Mouse (Mus musculus) ES-E14 (cell line): Measurements from ENCODE around the gene Dpep2nb. TPM values are rescaled to one million over a fixed set of nuclear protein-coding genes. Genes with fewer than 3 reads are reported as not detected.
A peak's percentile ranks its signal among the peaks of the same experiment; 100 is the strongest.

Experiments
- DNase-seq: peaks from one replicate; pipeline ENCODE4 v3.0.0-alpha.2; 2013; ENCODE audit warnings: low read depth, low spot score
- H3K27ac ChIP-seq: 2 replicates; pipeline ENCODE4 v1.5.1; 2012; ENCODE audit warnings: low read depth, mild to moderate bottlenecking, low read length, moderate library complexity, mixed read lengths; ENCODE audit not compliant: poor library complexity, insufficient read depth, severe bottlenecking
- H3K36me3 ChIP-seq: 2 replicates; pipeline ENCODE4 v1.6.1; 2012; ENCODE audit warnings: mild to moderate bottlenecking, low read length, moderate library complexity, mixed read lengths; ENCODE audit not compliant: control insufficient read depth, poor library complexity, insufficient read depth, severe bottlenecking
- H3K4me1 ChIP-seq, 2 experiments: fragments of 150-350 bp in 1 of 2; sonication (generic) in 1 of 2; 2 replicates each; pipeline ENCODE4 v1.6.1; 2012; ENCODE audit warnings: low read length in 2 of 2, mild to moderate bottlenecking in 1 of 2, mixed read lengths in 1 of 2; ENCODE audit not compliant: control insufficient read depth in 2 of 2, insufficient read depth in 2 of 2, poor library complexity in 1 of 2
- H3K4me3 ChIP-seq, 2 experiments: fragments of 150-350 bp in 1 of 2; sonication (generic) in 1 of 2; 2 replicates each; pipeline ENCODE4 v1.5.1; 2012; ENCODE audit warnings: low read length in 2 of 2, low read depth in 1 of 2, mild to moderate bottlenecking in 1 of 2, mixed read lengths in 1 of 2; ENCODE audit not compliant: insufficient read depth in 1 of 2, poor library complexity in 1 of 2, severe bottlenecking in 1 of 2
- H3K9ac ChIP-seq: 2 replicates; pipeline ENCODE4 v1.6.1; 2012; ENCODE audit warnings: low read depth, mild to moderate bottlenecking, low read length, mixed read lengths; ENCODE audit not compliant: poor library complexity, insufficient read depth, severe bottlenecking
- H3K9me3 ChIP-seq: fragments of 150-350 bp; sonication (generic); 2 replicates; pipeline ENCODE4 v1.6.1; 2012; ENCODE audit warnings: low read depth, mild to moderate bottlenecking, low read length; ENCODE audit not compliant: control insufficient read depth, insufficient read depth
- CHD2 ChIP-seq: IDR thresholded peaks from 2 replicates; pipeline ENCODE4 v1.6.1; 2014; ENCODE audit warnings: mild to moderate bottlenecking, low read depth, low read length, inconsistent platforms
- HCFC1 ChIP-seq: IDR thresholded peaks from 2 replicates; pipeline ENCODE4 v1.6.1; 2012; ENCODE audit warnings: low read length, inconsistent platforms, borderline replicate concordance; ENCODE audit not compliant: insufficient read depth
- MAFK ChIP-seq: IDR thresholded peaks from 2 replicates; pipeline ENCODE4 v1.6.1; 2014; ENCODE audit warnings: mild to moderate bottlenecking, low read depth, low read length, inconsistent platforms; ENCODE audit not compliant: insufficient read depth
- ZC3H11A ChIP-seq: IDR thresholded peaks from 2 replicates; pipeline ENCODE4 v1.6.1; 2012; ENCODE audit warnings: low read depth, mild to moderate bottlenecking, inconsistent platforms, low read length, borderline replicate concordance
- ZNF384 ChIP-seq: IDR thresholded peaks from 2 replicates; pipeline ENCODE4 v1.6.1; 2012; ENCODE audit warnings: low read depth, low read length, inconsistent platforms
- in situ Hi-C, 2 experiments: fragments of 600-800 bp; cut with MboI; formaldehyde crosslinking; loops; one replicate each; pipeline ENCODE4 v1.15.1; 2025; ENCODE audit warnings: low sequenced_read_pairs in 2 of 2, inconsistent platforms in 1 of 2; ENCODE audit not compliant: unreplicated experiment in 2 of 2
- total RNA-seq: library from RNA; depleted of rRNA; stranded (reverse); fragments of 300-350 nt; gene quantifications from 2 replicates; pipeline ENCODE4 v1.2.3, GENCODE M21; 2012

The Dpep2nb gene
- total RNA-seq, 1 experiment = not detected

- Histone ChIP-seq H3K36me3 (no peaks in the 10 kb centered on the region), H3K4me3 (no peak overlapping the region), H3K4me1 (no peaks in the 10 kb centered on the region; a peak in 1 of 4 replicates), H3K9me3 (no peaks in the 10 kb centered on the region), H3K9ac (no peak overlapping the region), H3K27ac (no peak overlapping the region)
- no peak for TF ChIP-seq MAFK
- no peak for TF ChIP-seq CHD2
- no peak for TF ChIP-seq ZNF384
- TF ChIP-seq HCFC1 = no peak
- TF ChIP-seq ZC3H11A = no peak
- DNase-seq = no peak
- in situ Hi-C loops = no loop called here
Observed at GRCm38 (mm10) chr8:105981146-105981545, 24.6 kb downstream of the Dpep2nb start.

DNA sequence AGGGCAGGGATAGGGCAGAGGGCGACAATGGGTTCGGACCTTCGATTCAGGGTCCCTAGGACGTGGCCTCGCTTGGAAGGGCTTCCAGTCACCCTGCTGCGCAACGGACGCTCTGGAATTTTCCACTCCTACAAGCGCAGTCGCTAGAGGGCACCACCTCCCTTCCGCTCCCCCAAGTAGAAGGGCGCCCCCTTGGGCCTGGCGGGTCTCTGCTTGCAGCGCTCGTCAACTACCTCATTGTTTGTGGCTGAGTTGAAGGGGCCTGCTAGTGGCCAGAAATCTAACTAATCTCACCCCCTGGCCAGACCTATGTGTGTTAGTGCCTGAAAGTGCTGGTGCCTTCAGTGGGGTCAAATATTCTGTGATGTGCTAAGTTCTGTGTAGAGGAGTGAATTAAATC lies 26.4 kb downstream of the Dpep2nb start, which contains the start of gene Dpep3:
Dpep3 (minus strand) TSS at position 105 of the 400 bp plus-strand sequence.
- DNase-seq = no peak
- H3K9ac ChIP-seq = no peak within 1 kb of the TSS
- TF ChIP-seq HCFC1 (peak; percentile 65; the same call in 1 of the 2 replicates), ZC3H11A (0 out of 2 replicates have a peak, but pooled peaks have one; percentile 29), ZNF384 (peak; percentile 61), MAFK (no peak), CHD2 (no peak)
- no peaks in the 10 kb centered on the region for H3K9me3 ChIP-seq
- H3K4me3 ChIP-seq = peak within 1 kb of the TSS in 1 of 2 experiments; percentile 32; a peak in 1 of 4 replicates
- in situ Hi-C loops = no loop called here
- H3K27ac ChIP-seq = no peak within 1 kb of the TSS
- no peaks in the 10 kb centered on the region for H3K36me3 ChIP-seq
- H3K4me1 ChIP-seq = peaks cover 2 to 3% of the 10 kb centered on the region in 2 experiments; a peak in 2 of 4 replicates

DNA sequence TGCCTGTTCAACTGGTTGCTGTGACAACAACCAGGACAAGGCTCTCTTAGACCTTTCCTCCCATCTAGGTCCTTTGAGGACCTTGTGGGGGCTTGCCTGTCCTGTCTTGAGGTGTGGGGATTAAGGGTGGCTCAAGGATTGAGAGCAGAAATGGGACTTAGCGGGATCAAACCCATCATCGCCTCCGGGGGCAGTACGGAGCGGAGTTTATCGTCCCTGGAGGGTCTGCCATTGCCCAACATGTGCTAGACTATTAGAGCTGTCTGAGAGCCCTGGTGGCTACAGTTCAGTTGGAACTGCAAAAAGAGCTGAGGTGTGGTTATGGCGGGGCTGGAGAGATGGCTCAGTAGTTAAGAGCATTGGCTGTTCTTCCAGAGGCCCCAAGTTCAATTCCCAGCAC lies 30.4 kb downstream of the Dpep2nb start:
- Histone ChIP-seq H3K9ac (no peak overlapping the region), H3K4me1 (peaks cover 4 to 8% of the 10 kb centered on the region in 2 experiments; a peak in 2 of 4 replicates), H3K36me3 (no peaks in the 10 kb centered on the region), H3K9me3 (no peaks in the 10 kb centered on the region), H3K27ac (no peak overlapping the region), H3K4me3 (no peak overlapping the region)
- peak; percentile 54 for DNase-seq
- in situ Hi-C loops = no loop called here
- TF ChIP-seq HCFC1 = no peak

DNA sequence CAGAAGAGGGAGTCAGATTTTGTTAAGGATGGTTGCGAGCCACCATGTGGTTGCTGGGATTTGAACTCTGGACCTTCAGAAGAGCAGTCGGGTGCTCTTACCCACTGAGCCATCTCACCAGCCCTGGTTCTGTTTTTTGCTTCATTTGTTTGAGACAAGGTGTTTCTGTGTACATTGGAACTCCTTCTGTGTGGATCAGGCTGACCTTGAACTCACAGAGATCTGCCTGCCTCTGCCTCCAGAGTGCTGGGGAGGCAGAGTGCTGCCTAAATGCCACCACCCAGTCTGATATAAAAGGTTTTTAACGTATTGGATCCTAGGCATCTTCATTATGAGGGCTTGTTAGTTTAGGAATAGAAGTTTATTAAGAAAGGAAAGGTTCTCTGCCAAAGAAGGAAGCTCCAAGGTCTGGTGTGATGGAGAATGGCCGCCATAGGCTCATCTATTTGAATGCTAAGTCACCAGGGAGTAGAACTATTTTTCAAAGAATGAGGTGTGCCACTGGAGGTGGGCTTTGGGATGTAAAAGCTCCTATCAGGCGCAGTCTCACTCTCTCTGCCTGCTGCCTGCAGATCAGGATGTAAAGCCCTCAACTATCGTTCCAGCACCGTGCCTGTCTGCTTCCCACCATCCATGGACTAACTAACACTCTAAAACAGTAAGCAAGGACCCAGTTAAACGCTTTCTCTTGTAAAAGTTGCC lies 34.6 kb downstream of the Dpep2nb start:
- Histone ChIP-seq H3K27ac (no peak overlapping the region), H3K4me3 (no peak overlapping the region)
- in situ Hi-C loops = no loop called here

More for the DNA sequence above, 34.6 kb downstream of the Dpep2nb start:
- no peak overlapping the region for H3K9ac ChIP-seq
- H3K36me3 ChIP-seq = no peaks in the 10 kb centered on the region
- DNase-seq = peak; percentile 31
- peaks cover 4 to 8% of the 10 kb centered on the region in 2 experiments; a peak in 2 of 4 replicates for H3K4me1 ChIP-seq
- H3K9me3 ChIP-seq = no peaks in the 10 kb centered on the region
- TF ChIP-seq HCFC1 = no peak
- TF ChIP-seq MAFK = no peak
- TF ChIP-seq ZC3H11A = no peak
- TF ChIP-seq ZNF384 = no peak
- TF ChIP-seq CHD2 = no peak
